Mouse (Mus musculus) stomach, embryonic 16.5 days (tissue): ENCODE data around the gene Slc35e3. TPM values are rescaled to one million over a fixed set of nuclear protein-coding genes. Genes with fewer than 3 reads are reported as not detected.

ENCODE experiments used
- ATAC-seq: fragments of 200-750 bp; cut with Nextera tagmentation; 2 replicates; pipeline ENCODE4 v1.8.0; 2017; ENCODE audit warnings: moderate number of reproducible peaks, moderate TSS enrichment; ENCODE audit not compliant: insufficient read depth, low FRiP score
- H3K27ac ChIP-seq: fragments of 300-500 bp; sonication (generic); 2 replicates; pipeline ENCODE4 v1.5.1; 2014; ENCODE audit warnings: low read length
- H3K27me3 ChIP-seq: fragments of 300-500 bp; sonication (generic); 2 replicates; pipeline ENCODE4 v1.6.1; 2014; ENCODE audit warnings: low read length, control low read depth, mixed read lengths; ENCODE audit not compliant: control insufficient read depth, insufficient read depth
- H3K36me3 ChIP-seq: fragments of 300-500 bp; sonication (generic); 2 replicates; pipeline ENCODE4 v1.6.1; 2014; ENCODE audit warnings: low read length; ENCODE audit not compliant: control insufficient read depth, insufficient read depth
- H3K4me1 ChIP-seq: fragments of 300-500 bp; sonication (generic); 2 replicates; pipeline ENCODE4 v1.6.1; 2014; ENCODE audit warnings: low read length, control low read depth, mixed read lengths; ENCODE audit not compliant: control insufficient read depth, insufficient read depth
- H3K4me2 ChIP-seq: fragments of 300-500 bp; sonication (generic); 2 replicates; pipeline ENCODE4 v1.6.1; 2014; ENCODE audit warnings: low read depth, low read length, mixed read lengths
- H3K4me3 ChIP-seq: fragments of 300-500 bp; sonication (generic); replicated peaks from 2 replicates; pipeline ENCODE4 v1.5.1; 2014; ENCODE audit warnings: mild to moderate bottlenecking, low read length
- H3K9ac ChIP-seq: fragments of 300-500 bp; sonication (generic); 2 replicates; pipeline ENCODE4 v1.6.1; 2014; ENCODE audit warnings: low read length
- H3K9me3 ChIP-seq: fragments of 300-500 bp; sonication (generic); replicated peaks from 2 replicates; pipeline ENCODE4 v1.6.1; 2016; ENCODE audit warnings: low read length, control low read depth; ENCODE audit not compliant: control insufficient read depth
- WGBS: fragments of 180-500 bp; shearing (Covaris S2); extraction: QIAGEN DNeasy Blood & Tissue Kit; methylation state at CpG from one replicate; pipeline ENCODE4 v1.1.7; 2014; 5-methylcytosine and 5-hydroxymethylcytosine counted together
- polyA plus RNA-seq: library from polyadenylated mRNA; unstranded; fragments of >200 nt; fragmentation: Nextera tagmentation; extraction: Ambion mirVana; gene quantifications from 2 replicates; pipeline ENCODE4 v1.2.1, GENCODE M21; 2015

Gene Slc35e3
- polyA plus RNA-seq, 1 experiment from 2014 or later, result 14.2 TPM

- Histone ChIP-seq H3K9ac (no peak overlapping the region), H3K4me2 (no peak overlapping the region), H3K27ac (no peak overlapping the region), H3K36me3 (peaks cover 10% of the 10 kb centered on the region), H3K27me3 (no peaks in the 10 kb centered on the region), H3K4me1 (no peaks in the 10 kb centered on the region), H3K9me3 (no peaks in the 10 kb centered on the region), H3K4me3 (no peak overlapping the region)
- ATAC-seq, result no peak
- 92% methylated on average over 13 of the region's 13 CpGs for WGBS
Measured at GRCm38 (mm10) chr10:117783786-117784420, 37.7 kb upstream of the Slc35e3 start.

- no peak for ATAC-seq
- no peaks in the 10 kb centered on the region for H3K4me1 ChIP-seq
- WGBS, result 91% methylated on average over 14 of the region's 14 CpGs
- H3K4me3 ChIP-seq, result no peak overlapping the region
- no peak overlapping the region for H3K27ac ChIP-seq
- H3K36me3 ChIP-seq, result peaks cover 10% of the 10 kb centered on the region
- H3K27me3 ChIP-seq, result no peaks in the 10 kb centered on the region
- H3K9me3 ChIP-seq, result no peaks in the 10 kb centered on the region
- H3K9ac ChIP-seq, result no peak overlapping the region
- no peak overlapping the region for H3K4me2 ChIP-seq
Measured at GRCm38 (mm10) chr10:117782491-117783260, 36.5 kb upstream of the Slc35e3 start.

DNA sequence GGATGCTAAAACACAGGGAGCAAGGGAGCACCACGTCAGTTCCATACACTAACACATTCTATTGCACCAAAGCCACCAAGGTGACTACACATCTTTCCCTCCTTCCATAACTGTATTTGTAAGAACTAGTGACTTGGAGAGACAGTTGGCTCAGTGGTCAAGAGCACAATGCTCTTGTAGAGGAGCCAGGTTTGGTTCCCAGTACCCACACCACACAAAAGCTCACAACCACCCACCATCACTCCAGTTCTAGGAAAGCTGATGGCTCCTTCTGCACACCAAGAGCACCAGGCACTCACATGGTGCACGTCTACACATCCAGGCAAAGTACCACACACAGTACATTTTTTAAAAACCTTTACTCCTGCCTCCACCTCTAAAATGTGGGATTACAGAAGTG, 35.9 kb upstream of the Slc35e3 start:
- no peaks in the 10 kb centered on the region for H3K4me1 ChIP-seq
- H3K27me3 ChIP-seq, result no peaks in the 10 kb centered on the region
- ATAC-seq, result no peak
- no peak overlapping the region for H3K4me2 ChIP-seq
- 90% methylated on average over 2 of the region's 2 CpGs for WGBS
- H3K27ac ChIP-seq, result no peak overlapping the region
- no peak overlapping the region for H3K4me3 ChIP-seq
- H3K9me3 ChIP-seq, result no peaks in the 10 kb centered on the region
- H3K9ac ChIP-seq, result no peak overlapping the region
- H3K36me3 ChIP-seq, result peaks cover 10% of the 10 kb centered on the region

- Histone ChIP-seq H3K36me3 (peaks cover 12% of the 10 kb centered on the region), H3K4me3 (no peak overlapping the region), H3K27ac (no peak overlapping the region), H3K27me3 (no peaks in the 10 kb centered on the region), H3K4me2 (no peak overlapping the region), H3K4me1 (no peaks in the 10 kb centered on the region), H3K9ac (no peak overlapping the region), H3K9me3 (no peaks in the 10 kb centered on the region)
- no peak for ATAC-seq
- WGBS, result 94% methylated on average over 17 of the region's 17 CpGs
Measured at GRCm38 (mm10) chr10:117781021-117781725, 35.0 kb upstream of the Slc35e3 start.

GRCm38 (mm10) chr10:117780306-117780911, 34.2 kb upstream of the Slc35e3 start:
- Histone ChIP-seq H3K9ac (no peak overlapping the region), H3K4me1 (no peaks in the 10 kb centered on the region), H3K27me3 (no peaks in the 10 kb centered on the region), H3K4me3 (no peak overlapping the region), H3K27ac (no peak overlapping the region), H3K9me3 (no peaks in the 10 kb centered on the region), H3K36me3 (peaks cover 16% of the 10 kb centered on the region), H3K4me2 (no peak overlapping the region)
- no peak for ATAC-seq
- 93% methylated on average over 6 of the region's 6 CpGs for WGBS

- Histone ChIP-seq H3K9me3 (no peaks in the 10 kb centered on the region), H3K27ac (no peak overlapping the region), H3K36me3 (peaks cover 16% of the 10 kb centered on the region), H3K4me3 (no peak overlapping the region), H3K4me1 (no peaks in the 10 kb centered on the region), H3K4me2 (no peak overlapping the region), H3K9ac (no peak overlapping the region), H3K27me3 (no peaks in the 10 kb centered on the region)
- ATAC-seq, result no peak
- WGBS, result 87% methylated on average over 8 of the region's 8 CpGs
Measured at GRCm38 (mm10) chr10:117779581-117780305, 33.6 kb upstream of the Slc35e3 start.

DNA sequence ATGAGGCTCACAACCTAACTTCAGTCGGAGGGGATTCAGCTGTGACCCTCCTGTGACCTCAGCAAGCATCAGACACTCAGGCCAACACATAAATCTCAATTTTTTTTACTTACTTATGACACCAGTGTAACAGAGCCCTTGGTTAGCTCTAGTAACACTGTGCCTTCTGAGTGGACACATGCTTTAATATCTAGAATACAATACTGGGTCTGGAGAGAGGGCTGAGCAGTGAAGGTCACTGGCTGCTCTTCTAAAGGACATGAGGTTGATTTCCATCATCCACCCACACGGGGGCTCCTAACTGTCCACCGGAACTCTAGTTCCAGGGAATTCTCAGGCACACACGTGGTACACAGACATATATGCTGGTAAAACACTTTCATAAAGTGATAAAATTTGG, 32.8 kb upstream of the Slc35e3 start:
- no peak overlapping the region for H3K4me2 ChIP-seq
- H3K27me3 ChIP-seq, result no peaks in the 10 kb centered on the region
- H3K4me3 ChIP-seq, result no peak overlapping the region
- no peak overlapping the region for H3K27ac ChIP-seq
- WGBS, result 88% methylated on average over 4 of the region's 4 CpGs
- H3K4me1 ChIP-seq, result no peaks in the 10 kb centered on the region
- H3K9me3 ChIP-seq, result no peaks in the 10 kb centered on the region
- no peak for ATAC-seq
- no peak overlapping the region for H3K9ac ChIP-seq
- H3K36me3 ChIP-seq, result peaks cover 23% of the 10 kb centered on the region

GRCm38 (mm10) chr10:117778328-117778910, 32.3 kb upstream of the Slc35e3 start:
- Histone ChIP-seq H3K36me3 (peaks cover 23% of the 10 kb centered on the region), H3K9ac (no peak overlapping the region), H3K4me3 (no peak overlapping the region), H3K27ac (no peak overlapping the region), H3K4me2 (no peak overlapping the region), H3K4me1 (no peaks in the 10 kb centered on the region), H3K9me3 (no peaks in the 10 kb centered on the region), H3K27me3 (no peaks in the 10 kb centered on the region)
- WGBS, result 88% methylated on average over 12 of the region's 12 CpGs
- no peak for ATAC-seq
